Mouse (Mus musculus) mouse trophoblast stem cell (cell line): ENCODE data around the gene Tbrg1.

Source experiments
- in situ Hi-C, 2 experiments: fragments of 300-500 bp; cut with MseI, MboI; formaldehyde crosslinking; loops; 2 replicates in 1 of 2; 3 replicates in 1 of 2; pipeline ENCODE4 v1.15.1; 2025

The Tbrg1 gene

DNA sequence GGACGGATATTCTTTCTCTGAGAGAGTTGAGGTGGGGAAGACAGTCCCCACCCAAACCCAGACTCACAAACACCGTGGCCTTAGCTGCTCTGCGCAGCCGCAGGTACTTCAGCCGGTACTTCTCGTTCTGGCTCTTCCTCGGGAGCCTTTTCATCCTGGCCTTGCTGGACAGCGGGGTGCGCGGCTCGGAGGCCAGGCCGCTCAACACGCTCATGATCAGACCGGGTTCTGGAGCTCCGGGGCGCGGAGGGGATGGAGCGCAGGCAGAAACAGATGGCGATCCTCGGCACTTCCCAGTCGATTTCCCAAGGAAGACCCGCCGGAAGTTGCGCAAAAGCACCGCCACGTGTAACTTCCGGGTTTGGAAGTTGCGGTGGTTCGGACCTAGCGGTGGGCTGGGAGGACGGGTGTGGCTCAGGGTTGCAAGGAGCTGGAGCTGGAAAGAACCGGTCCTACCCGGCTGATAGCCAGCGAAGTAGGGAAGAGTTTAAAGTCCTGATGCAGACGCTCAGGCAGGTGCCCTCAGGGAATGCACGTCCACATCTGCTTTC lies at the start of gene Tbrg1:
Gene Tbrg1, minus strand, starts transcription at position 382 of the 551 bp plus-strand sequence.
- in situ Hi-C loops = no loop called here

DNA sequence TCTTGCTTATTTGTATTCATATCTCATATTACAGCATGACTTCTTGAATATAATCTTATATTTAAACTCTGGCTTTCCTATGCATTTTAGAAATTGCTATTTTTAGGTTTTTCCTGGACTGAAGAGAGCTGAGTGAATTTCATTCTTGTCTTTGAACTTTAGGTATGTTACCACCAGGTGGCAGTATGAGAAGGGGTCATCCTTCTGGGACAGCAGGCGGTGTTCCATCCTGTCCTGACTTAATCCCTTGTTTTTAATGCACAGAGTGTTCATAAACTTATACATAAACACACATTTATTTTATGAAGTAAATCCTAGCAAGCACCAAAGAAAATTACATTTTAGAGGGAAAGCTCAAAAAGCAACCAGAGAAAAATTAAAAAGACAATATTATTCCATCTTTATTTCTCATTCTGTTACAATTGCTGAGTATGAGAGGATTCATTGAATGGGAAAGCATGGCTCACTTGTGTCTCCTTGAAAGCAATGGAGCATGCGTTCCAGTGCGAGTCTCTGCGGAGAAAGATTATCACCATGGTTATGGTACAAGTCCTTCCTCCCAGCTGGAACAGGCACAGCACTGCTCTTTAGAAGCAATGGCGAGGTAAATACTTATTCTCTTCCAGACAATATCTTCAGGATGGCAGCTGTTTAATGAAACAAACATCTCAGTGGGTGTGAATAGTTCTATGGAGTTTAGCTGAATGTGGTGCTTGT lies 33.0 kb upstream of the Tbrg1 start:
- in situ Hi-C loops = loop anchor here (5.0 to 10.0 kb wide), 2 partner anchors 242 to 245 kb away; no protein-coding TSS in a partner anchor

DNA sequence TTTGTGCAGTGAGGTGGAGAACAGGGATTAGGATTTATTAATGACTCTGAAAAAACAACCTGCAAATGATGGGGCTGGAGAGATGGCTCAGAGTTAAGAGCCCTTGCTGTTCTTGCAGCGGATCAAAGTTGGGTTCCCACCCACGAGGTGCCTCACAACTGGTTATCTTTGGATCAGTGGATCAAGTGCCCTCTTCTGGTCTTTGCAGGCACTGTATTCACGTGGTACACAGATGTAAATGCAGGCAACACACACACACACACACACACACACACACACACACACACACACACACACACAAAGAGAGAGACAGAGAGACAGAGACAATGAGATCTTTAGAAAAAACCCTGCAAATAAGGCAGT lies 30.8 kb upstream of the Tbrg1 start:
- in situ Hi-C loops = no loop called here

DNA sequence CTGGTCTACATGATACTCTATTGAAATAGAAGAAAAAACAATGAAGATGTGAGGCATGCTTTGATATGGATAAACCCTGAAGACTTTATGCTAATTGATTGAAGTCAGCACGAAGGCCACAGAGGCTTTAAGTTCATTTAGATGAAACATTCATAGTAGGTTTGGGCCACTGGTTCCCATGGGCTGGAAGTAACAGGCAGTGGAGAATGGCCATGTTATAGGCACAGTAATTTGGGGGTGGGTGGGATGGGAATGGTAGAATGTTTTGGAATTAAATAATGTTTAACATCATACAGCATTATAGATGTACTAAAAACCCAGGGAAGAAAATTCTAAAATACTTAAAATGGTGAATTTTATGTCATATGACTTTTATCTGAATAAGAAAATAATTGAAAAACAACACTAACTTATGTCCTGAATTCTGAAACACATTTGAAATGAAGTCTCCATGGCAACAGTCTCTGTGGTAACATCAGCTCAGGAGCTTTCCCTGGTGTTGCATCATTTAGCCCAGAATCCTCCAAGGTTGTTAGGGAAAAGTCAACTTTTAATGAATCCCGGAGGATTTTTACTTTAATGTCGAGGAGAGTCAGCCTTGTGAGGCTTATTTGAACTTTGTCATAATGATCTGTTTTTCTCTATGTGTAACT lies 30.3 kb upstream of the Tbrg1 start:
- in situ Hi-C loops = no loop called here

DNA sequence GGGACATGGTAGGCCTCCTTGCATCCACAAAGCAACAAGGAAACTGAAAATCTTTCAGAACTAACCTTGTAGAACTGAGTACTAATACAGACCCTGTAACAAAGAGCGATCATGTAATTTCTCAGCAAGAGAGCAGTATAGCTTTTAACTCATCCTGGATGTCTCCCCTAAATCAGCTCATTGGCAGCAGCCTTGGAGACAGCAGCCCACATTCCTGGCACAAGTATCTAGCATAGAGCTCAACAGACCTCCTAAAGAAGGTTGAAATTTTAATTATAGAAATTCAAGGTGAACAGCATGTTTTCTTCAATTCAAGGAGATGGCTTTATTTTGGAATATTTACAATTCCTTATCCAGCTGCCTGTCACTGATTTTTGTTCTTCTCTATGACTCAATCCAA lies 24.0 kb upstream of the Tbrg1 start:
- in situ Hi-C loops = no loop called here

DNA sequence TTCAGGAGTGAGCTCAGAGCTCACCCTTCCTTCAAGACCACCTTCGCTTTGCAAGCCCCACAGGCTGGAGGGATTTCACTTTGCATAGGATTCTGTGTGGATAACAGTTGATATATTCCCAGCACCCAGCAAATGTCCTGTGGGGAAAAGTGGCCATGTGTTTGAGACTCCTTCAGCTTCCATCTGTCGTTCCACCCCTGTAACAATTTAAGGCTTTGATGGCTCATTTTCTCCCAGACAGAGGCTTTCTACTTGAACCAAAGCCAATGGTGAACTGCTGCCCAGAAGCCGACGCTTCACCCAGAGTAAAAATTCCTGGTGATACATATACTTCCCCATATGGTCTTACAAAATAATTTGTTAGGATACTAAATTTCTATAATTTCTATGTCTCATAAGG lies 18.2 kb upstream of the Tbrg1 start:
- in situ Hi-C loops = no loop called here

DNA sequence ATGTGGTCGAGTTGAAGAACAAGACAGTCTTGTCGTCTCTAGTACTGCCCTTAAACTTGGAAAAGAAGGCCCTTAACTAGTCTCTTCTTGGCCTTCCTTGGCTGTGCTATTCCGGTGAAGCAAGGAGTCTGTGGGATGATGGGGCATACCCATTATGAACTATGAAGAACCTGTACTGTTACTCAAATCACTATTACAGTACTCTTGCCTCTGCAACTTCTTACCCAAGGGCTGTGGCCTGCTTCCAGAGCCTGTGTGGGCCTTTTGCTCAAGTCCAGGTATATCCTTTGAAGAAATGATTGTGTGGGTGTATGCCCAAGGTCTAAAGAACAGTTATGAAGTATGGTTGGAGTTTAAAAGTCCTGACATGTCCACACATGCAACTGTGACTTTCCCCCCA lies 13.1 kb upstream of the Tbrg1 start:
- in situ Hi-C loops = no loop called here

DNA sequence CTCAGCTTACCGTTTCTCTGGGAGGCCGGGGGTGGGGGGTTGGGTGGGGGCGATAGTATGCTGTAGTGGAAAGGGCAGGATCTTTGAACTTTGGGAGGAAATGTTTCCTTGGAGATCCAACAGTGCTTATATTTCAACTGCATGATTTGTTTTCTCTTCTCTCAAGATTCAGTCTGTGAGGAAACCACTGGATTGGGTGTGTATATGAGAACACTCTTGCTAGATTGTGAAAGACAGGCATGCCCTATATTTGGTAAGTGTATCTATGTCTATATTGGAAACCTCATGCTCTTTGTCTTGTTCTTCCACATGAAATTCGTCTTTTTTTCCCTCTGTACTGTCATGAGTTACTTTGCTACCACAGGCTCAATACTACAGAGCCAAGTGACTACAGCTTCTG lies 12.6 kb upstream of the Tbrg1 start:
- in situ Hi-C loops = no loop called here

DNA sequence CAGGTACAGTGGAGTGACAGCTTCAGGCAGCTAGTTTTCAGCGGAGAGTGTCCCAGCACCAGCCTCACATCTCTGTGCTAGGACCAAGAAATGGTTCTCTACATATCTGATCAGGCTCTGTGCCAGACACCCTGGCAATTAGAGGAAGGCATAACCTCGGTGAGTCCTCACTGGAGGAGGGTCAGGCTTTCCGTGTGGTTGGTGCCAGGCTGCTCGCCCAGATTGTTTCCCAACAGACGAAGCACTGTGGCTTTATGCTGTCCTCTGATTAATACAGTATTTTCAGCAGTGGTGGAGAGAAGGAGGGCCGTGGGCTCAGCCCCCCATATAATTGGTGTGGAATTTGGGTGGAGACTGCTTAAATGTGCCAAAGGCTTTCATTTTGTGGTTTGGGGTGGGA lies 12.0 kb upstream of the Tbrg1 start, which contains the start of gene Panx3:
Gene Panx3, minus strand, starts transcription at position 121 of the 400 bp plus-strand sequence.
- in situ Hi-C loops = no loop called here

DNA sequence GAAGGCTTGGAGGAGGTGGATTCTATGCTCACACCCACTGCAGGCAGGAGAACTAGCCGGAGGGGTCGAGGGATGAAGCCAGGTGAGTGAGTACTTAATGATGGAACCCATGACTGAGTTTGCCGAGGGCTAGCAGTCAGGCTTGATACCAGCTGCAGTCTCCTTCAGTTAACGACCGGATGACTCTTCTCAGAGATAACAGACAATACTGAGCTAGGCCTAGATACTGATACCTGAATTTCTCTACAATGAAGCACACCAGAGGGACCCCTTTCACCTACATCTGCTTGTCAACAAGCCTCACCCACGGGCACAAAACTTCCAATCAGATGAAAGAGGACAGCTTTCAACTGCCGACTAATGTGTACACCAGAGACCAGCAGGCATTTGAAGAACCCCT lies 8.9 kb upstream of the Tbrg1 start:
- in situ Hi-C loops = no loop called here

DNA sequence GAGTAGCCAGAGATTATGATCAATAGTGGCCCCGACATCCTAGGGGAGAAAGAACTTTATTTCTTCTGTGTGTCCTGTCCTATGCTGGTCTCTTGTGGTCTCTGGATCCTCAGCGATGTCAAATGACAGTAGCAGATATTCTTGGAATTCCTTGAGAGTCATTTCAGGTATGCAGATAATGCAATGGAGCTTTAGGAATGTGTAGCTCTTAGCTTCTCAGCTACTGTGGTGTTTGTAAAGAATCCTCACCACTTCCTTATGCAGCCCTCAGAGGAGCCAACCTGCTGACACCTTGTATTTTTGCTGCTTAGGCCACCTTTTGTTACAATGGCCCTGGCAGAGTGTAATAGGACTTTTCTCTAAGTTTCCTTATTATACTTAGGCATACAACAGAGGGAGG lies 7.5 kb upstream of the Tbrg1 start:
- in situ Hi-C loops = no loop called here

DNA sequence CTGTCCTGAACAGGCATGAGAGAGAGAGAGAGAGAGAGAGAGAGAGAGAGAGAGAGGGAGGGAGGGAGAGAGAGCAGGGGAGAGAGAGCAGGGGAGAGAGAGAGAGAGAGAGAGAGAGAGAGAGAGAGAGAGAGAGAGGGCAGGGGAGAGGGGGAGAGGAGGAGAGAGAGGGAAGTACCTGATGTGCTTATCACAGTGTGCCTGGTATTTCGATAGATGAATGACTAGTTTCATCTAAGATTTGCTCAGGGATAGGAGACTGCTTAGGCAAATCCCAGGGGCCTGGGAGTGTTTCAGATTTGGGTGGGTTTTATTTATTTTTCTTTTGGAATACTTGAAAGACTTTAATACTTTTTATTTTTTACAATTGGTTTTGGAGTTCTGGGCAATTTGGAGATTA lies 6.1 kb upstream of the Tbrg1 start:
- in situ Hi-C loops = no loop called here

DNA sequence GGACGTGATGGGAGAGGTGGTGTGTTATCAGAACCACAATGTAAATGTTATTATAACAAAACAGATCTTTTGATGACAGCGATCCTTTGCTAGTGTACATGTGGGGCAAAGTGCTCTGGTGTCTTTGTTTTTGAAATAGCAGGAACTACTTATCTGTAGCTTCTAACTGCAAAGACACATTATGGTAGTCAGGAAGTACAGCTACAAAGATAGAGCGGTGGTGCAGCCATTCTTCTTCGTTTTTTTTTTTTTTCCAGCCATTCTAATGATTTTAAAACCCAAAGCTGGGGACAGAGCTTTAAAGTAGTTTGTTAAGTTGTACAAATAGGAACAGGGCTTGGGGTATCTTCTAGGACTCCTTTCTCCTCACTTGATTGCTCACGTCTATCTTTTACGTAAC lies 2.3 kb upstream of the Tbrg1 start:
- in situ Hi-C loops = no loop called here

DNA sequence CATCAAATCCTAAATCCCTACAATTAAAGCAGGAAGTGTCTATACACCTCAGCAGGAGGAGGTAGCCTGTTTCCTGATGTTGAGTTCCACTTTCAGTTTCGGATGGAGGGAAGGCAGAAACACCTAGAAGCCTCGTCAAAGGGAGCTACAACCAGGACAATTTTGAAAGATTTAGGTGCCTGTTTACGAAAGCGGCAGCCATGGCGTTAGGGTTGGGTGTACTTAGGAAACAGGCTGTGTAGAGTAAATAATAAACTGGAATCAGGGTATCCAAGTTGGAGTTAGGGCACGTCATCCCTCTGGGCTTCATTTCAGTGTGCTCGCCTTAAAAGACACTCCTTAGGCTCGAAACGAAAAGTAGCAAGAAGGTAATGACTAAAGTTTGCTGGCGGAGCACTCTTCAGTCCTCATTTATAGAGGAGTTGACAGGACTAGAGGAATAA lies 652 bp downstream of the Tbrg1 start:
- in situ Hi-C loops = no loop called here

DNA sequence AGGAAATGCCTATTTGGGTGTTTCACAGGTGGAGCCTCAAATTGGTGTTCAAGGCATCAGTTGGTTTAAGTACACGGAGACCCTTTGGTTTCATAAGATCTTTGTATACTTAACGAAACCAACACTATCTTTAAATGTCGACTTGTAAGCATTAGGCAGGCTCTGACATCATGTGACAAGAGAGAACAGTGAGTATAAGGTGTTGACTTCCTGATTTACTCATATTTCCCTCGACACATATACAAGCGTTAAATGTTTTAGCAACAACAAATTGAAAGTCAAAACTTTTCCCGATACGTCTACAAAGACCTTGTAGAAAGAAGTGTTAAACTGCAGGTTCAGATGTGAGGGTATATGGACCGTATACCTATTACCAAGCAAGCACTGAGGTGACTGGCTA lies 1.2 kb downstream of the Tbrg1 start:
- in situ Hi-C loops = no loop called here

DNA sequence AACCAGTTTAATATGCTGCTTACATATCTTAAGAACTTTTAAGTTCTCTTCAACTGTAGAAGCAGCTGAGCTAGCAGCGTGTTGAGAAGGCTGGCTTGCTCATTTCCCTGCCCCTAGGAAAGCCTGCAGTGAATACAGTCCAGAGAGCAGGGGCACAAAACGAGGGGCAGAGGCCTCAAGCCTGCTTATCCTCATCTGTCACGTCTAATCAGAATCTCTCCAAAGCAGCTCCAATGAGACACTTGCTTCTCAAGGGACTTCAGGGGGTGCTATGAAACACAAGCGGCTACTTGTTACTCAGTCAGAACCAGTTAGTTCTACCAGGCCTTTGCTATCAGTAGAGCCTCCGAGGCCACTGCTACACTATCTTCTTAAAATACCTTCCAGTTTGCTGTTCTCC lies 3.3 kb downstream of the Tbrg1 start:
- in situ Hi-C loops = no loop called here

DNA sequence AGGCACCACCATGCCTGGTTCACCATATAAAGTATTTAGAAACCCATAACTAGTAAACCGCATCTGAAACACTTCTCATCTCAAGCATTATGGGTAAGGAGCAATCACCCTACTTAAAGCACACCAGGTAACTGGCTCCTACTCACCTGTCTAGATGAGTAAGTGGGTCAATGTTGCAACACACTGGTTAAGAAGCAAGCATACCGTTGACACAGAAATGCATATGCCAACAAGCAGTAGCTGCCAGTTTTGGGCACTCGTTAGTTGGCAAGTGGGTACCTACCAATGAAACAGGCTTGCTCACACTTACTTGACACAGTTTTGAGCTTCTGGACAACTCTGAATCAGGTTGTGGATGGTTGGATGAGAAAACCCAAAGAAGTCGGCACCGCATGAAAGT lies 6.5 kb downstream of the Tbrg1 start:
- in situ Hi-C loops = no loop called here

DNA sequence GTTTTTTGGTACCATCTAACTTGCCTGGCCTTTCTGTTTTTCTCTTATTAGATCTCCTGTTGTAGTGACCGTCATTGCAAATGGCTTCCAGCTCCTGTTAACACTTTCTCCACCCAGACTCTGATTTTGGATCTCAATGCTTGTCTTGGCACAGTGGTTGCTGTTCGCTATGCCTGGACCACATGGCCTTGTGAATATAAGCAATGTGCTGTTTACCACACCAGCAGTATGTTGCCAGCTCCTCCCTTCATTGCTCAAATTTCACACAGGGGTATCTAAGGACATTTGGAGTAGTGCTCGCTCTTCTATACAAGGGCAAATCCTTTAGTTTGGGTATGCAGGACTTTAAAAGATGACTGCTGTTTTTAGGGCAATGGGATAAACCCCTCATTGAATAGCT lies 10.9 kb downstream of the Tbrg1 start:
- in situ Hi-C loops = no loop called here

DNA sequence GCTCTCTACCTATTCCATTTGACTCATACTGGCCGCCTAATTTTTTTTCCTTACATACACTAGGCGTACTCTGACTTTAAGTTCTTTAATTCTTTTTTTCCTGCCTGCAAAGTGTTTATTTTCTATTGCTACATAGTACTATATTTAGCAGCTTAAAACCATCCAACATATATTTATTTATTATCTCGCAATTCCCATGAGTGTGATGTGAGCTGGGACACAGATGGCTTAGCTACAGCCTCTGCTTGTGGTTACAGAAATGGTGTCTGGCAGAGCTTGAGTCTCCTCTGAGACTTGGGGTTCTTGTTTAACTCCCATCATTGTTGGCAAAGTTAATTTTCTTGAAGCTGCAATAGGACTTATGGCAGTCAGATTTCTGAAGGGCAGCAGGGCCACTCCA lies 18.4 kb downstream of the Tbrg1 start:
- in situ Hi-C loops = no loop called here

DNA sequence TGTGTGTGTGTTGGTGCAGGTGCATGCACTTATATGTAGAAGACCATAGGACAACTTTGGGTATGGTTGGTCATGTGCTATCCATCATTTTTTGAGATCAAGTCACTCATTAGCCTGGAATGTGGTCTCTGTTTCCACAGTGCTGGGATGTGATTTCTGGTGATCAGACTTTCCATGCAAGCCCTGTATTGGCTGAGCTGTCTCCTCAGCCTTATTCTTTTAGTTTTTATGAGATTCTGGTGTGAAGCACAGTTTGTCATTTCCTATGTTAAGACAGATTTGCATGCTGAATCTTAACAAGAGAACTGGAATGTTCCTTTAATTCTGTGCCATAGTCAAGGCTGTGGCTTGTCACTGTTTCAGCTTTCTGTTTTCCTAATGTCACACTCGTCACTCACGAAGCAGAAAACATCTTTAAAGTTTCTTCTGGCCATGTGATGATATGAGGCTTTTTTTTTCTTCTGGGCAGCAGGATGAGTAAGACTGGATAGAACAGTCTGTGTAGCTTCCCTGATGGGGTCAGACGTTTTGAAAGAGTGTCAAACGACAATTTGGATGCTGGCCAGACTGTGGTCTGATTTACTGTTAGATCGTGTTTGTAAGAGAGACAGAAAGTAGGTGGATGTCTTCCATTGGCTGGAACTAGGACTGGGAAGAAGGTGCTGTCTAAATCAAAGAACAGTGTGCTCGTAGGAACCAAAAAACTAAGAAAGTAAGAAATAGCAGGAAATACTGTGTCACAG lies 20.1 kb downstream of the Tbrg1 start:
- in situ Hi-C loops = no loop called here

DNA sequence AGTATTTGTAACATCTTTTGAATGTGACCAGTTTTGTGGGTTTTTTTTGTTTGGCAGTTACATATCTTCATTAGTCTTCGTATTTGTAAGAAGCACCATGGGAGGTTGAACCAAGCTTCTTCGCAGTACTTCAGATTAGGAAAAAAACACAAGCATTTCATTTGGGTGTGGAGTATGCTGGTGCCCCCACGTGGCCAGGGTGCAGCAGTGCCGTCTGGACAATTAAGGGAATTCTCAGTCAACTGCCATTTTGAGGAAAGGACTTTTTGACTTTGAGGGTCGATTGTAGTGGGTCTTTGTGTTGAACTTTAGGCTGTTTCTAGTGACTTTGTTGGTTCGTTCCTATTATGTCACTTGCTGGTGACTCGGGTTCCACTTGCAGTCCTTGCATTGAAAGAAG lies 20.8 kb downstream of the Tbrg1 start:
- in situ Hi-C loops = no loop called here

DNA sequence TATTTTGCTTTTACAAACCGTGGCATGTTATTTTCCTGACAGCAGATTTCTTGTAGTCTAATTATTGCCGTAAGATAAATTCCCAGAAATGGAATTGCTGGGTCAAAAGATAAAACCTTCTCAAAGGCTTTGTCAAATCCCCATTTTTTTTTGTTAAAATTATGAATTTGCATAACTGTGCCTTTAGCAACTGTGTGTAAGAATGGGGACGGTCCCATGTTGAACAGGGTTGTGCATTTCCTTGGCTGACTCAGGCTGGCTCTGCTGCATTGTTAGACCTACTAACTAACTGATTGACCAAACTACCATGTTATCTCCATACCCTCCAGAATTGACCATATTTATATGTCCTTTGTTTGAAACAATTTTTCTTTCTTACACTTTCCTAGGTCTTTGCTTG lies 22.8 kb downstream of the Tbrg1 start:
- in situ Hi-C loops = no loop called here

DNA sequence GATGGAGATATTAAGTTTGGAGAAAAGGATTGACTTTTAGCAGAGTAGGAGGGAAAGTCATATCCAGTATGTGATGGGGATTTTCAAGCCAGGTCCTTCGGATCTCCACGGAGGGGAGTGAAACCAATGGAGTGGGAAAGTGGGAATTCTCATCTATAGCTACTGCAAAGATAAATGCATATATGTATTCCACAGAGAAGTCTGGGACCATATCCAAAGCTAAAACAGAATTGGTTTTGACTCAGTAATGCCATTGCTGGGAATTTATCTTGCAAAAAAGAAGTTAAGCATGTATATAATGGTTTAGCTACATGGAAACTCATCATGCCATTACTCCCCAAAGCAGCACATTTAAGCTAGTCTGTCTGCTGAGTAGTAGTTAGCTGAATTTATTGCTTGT lies 24.8 kb downstream of the Tbrg1 start:
- in situ Hi-C loops = no loop called here
